Mouse (Mus musculus) lung, postnatal 0 days (tissue): ENCODE measurements at regions not wholly inside any gene's neighbourhood (a gene's known extent, or its start where the extent isn't known, plus 50 kb on each side); places are given as distances from the start of the nearest gene placed in this dataset.

Source experiments
- ATAC-seq: fragments of 200-750 bp; cut with Nextera tagmentation; 2 replicates; pipeline ENCODE4 v1.8.0; 2017; ENCODE audit warnings: moderate library complexity
- DNase-seq: peaks from one replicate; pipeline ENCODE4 v3.0.0-alpha.2; 2016; ENCODE audit warnings: low spot score
- H3K27ac ChIP-seq: fragments of 300-500 bp; sonication (generic); 2 replicates; pipeline ENCODE4 v1.5.1; 2014; ENCODE audit warnings: antibody characterized with exemption, mild to moderate bottlenecking, low read length, mixed read lengths
- H3K27me3 ChIP-seq: fragments of 300-500 bp; sonication (generic); replicated peaks from 2 replicates; pipeline ENCODE4 v1.6.1; 2014; ENCODE audit warnings: low read length, mixed read lengths; ENCODE audit not compliant: insufficient read depth
- H3K36me3 ChIP-seq: fragments of 300-500 bp; sonication (generic); 2 replicates; pipeline ENCODE4 v1.6.1; 2014; ENCODE audit warnings: low read length, mixed read lengths; ENCODE audit not compliant: insufficient read depth
- H3K4me1 ChIP-seq: fragments of 300-500 bp; sonication (generic); 2 replicates; pipeline ENCODE4 v1.6.1; 2014; ENCODE audit warnings: antibody characterized with exemption, low read depth, low read length, mixed read lengths; ENCODE audit not compliant: insufficient read depth
- H3K4me2 ChIP-seq: fragments of 300-500 bp; sonication (generic); replicated peaks from 2 replicates; pipeline ENCODE4 v1.6.1; 2014; ENCODE audit warnings: low read depth, mild to moderate bottlenecking, low read length, moderate library complexity, mixed read lengths
- H3K4me3 ChIP-seq: fragments of 300-500 bp; sonication (generic); 2 replicates; pipeline ENCODE4 v1.5.1; 2014; ENCODE audit warnings: low read depth, low read length
- H3K9ac ChIP-seq: fragments of 300-500 bp; sonication (generic); replicated peaks from 2 replicates; pipeline ENCODE4 v1.6.1; 2014; ENCODE audit warnings: low read depth, mild to moderate bottlenecking
- H3K9me3 ChIP-seq: fragments of 300-500 bp; sonication (generic); 2 replicates; pipeline ENCODE4 v1.6.1; 2016; ENCODE audit warnings: low read length, mixed read lengths
- CTCF ChIP-seq: IDR thresholded peaks from 2 replicates; pipeline ENCODE4 v1.5.1; 2016; ENCODE audit warnings: antibody characterized with exemption, mild to moderate bottlenecking
- EP300 ChIP-seq: IDR thresholded peaks from 2 replicates; pipeline ENCODE4 v1.6.1; 2016; ENCODE audit warnings: antibody characterized with exemption, mild to moderate bottlenecking, control low read depth
- WGBS: fragments of 180-500 bp; shearing (Covaris S2); extraction: QIAGEN DNeasy Blood & Tissue Kit; methylation state at CpG from one replicate; pipeline ENCODE4 v1.1.7; 2014; 5-methylcytosine and 5-hydroxymethylcytosine counted together

GRCm38 (mm10) chr3:66494442-66495113, 197.9 kb upstream of the Veph1 start:
- H3K9ac ChIP-seq: no peak overlapping the region
- no peaks in the 10 kb centered on the region for H3K36me3 ChIP-seq
- WGBS: 64% methylated on average over 2 of the region's 2 CpGs
- no peak for TF ChIP-seq CTCF
- TF ChIP-seq EP300: no peak
- ATAC-seq (no peak), DNase-seq (no peak)
- H3K9me3 ChIP-seq: no peaks in the 10 kb centered on the region
- no peak overlapping the region for H3K4me2 ChIP-seq
- no peak overlapping the region for H3K27ac ChIP-seq
- no peaks in the 10 kb centered on the region for H3K4me1 ChIP-seq
- no peaks in the 10 kb centered on the region for H3K27me3 ChIP-seq
- H3K4me3 ChIP-seq: no peak overlapping the region

GRCm38 (mm10) chr3:66490696-66491357, 194.2 kb upstream of the Veph1 start:
- no peak overlapping the region for H3K4me2 ChIP-seq
- H3K27ac ChIP-seq: no peak overlapping the region
- TF ChIP-seq EP300 (no peak), CTCF (no peak)
- 47% methylated on average over 6 of the region's 6 CpGs for WGBS
- no peaks in the 10 kb centered on the region for H3K9me3 ChIP-seq
- no peak overlapping the region for H3K4me3 ChIP-seq
- no peak overlapping the region for H3K9ac ChIP-seq
- no peaks in the 10 kb centered on the region for H3K4me1 ChIP-seq
- no peaks in the 10 kb centered on the region for H3K36me3 ChIP-seq
- DNase-seq: no peak
- no peaks in the 10 kb centered on the region for H3K27me3 ChIP-seq
- no peak for ATAC-seq

- 78% methylated on average over 7 of the region's 7 CpGs for WGBS
- no peak for TF ChIP-seq CTCF
- no peak for TF ChIP-seq EP300
- DNase-seq: no peak
Measured at GRCm38 (mm10) chr3:66488724-66489123, 192.1 kb upstream of the Veph1 start.

GRCm38 (mm10) chr3:66486658-66487057, 190.0 kb upstream of the Veph1 start:
- no peaks in the 10 kb centered on the region for H3K9me3 ChIP-seq
- no peak for TF ChIP-seq EP300
- no peak for TF ChIP-seq CTCF
- H3K9ac ChIP-seq: no peak overlapping the region
- no peaks in the 10 kb centered on the region for H3K27me3 ChIP-seq
- no peak overlapping the region for H3K4me2 ChIP-seq
- H3K27ac ChIP-seq: no peak overlapping the region
- H3K4me1 ChIP-seq: no peaks in the 10 kb centered on the region
- H3K36me3 ChIP-seq: no peaks in the 10 kb centered on the region
- no peak overlapping the region for H3K4me3 ChIP-seq
- no peak for DNase-seq
- no peak for ATAC-seq

More at GRCm38 (mm10) chr3:66488724-66489123, 192.1 kb upstream of the Veph1 start:
- Histone ChIP-seq H3K27ac (no peak overlapping the region), H3K4me1 (no peaks in the 10 kb centered on the region), H3K27me3 (no peaks in the 10 kb centered on the region), H3K4me2 (no peak overlapping the region), H3K4me3 (no peak overlapping the region), H3K36me3 (no peaks in the 10 kb centered on the region), H3K9ac (no peak overlapping the region), H3K9me3 (no peaks in the 10 kb centered on the region)
- ATAC-seq: no peak

GRCm38 (mm10) chr3:66486184-66486583, 189.5 kb upstream of the Veph1 start:
- no peak overlapping the region for H3K27ac ChIP-seq
- no peak for ATAC-seq
- H3K4me3 ChIP-seq: no peak overlapping the region
- H3K4me1 ChIP-seq: no peaks in the 10 kb centered on the region
- TF ChIP-seq CTCF (no peak), EP300 (no peak)
- WGBS: 94% methylated on average over 1 of the region's 1 CpGs
- no peak overlapping the region for H3K4me2 ChIP-seq
- H3K9me3 ChIP-seq: no peaks in the 10 kb centered on the region
- H3K27me3 ChIP-seq: no peaks in the 10 kb centered on the region
- H3K36me3 ChIP-seq: no peaks in the 10 kb centered on the region
- H3K9ac ChIP-seq: no peak overlapping the region
- no peak for DNase-seq

- peak; percentile 54; the same call in 1 of the 2 replicates for ATAC-seq
- Histone ChIP-seq H3K27me3 (no peaks in the 10 kb centered on the region), H3K4me3 (no peak overlapping the region), H3K4me1 (peaks cover 6% of the 10 kb centered on the region; the same call in 1 of the 2 replicates), H3K9ac (no peak overlapping the region), H3K27ac (no peak overlapping the region), H3K4me2 (no peak overlapping the region), H3K36me3 (no peaks in the 10 kb centered on the region), H3K9me3 (no peaks in the 10 kb centered on the region)
- TF ChIP-seq EP300 (no peak), CTCF (no peak)
- WGBS: 12% methylated on average over 6 of the region's 6 CpGs
- DNase-seq: peak; percentile 54
Measured at GRCm38 (mm10) chr3:66480718-66481117, 184.1 kb upstream of the Veph1 start.
